Mouse (Mus musculus): ENCODE measurements around the gene Fbxl3.

DNA sequence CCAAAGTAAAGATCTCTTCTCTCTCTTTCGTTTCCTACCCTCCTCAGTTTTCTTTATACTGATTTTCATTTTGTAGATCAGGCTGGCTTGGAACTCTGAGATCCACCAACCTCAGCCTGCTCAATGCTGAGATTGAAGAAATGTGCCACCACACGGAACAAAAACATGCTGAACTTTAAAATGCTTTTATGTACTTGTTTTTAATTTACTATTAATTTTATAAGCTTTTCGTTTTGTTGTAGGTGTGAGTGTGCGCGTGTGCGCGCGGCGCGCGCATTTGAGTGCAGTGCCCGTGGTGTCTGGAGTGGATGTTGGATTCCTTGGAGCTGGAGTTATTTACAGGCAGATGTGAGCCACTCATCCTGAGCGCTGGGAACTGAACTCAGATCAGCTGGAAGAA, 930 bp upstream of the Fbxl3 start:
- TF ChIP-seq GATA1 (IDR thresholded peaks at IDR 0.05; ENCODE audit: low read length) (no peak), TAL1 (IDR thresholded peaks at IDR 0.05; ENCODE audit: low read length) (no peak)
